Mouse (Mus musculus) c-Kit-positive CD71-positive TER-119-positive erythroid progenitor cells, embryonic 14.5 days (primary cell): ENCODE data around the gene Ttc8.
"Not testable (repeated sequence)": the region's sequence is repeated elsewhere in the genome, so short reads cannot be mapped to it uniquely, and the experiment has no call there.

Experiments
- DNase-seq: peaks from one replicate; pipeline ENCODE4 v3.0.0-alpha.2; 2013; ENCODE audit warnings: low spot score

Gene Ttc8

GRCm38 (mm10) chr12:98920194-98920991 lies at the start of gene Ttc8:
Gene Ttc8 (plus strand): TSS chr12:98920574.
- DNase-seq = peak; percentile 59

- DNase-seq = no peak
These were observed 47.5 kb upstream of the Ttc8 start for GRCm38 (mm10) chr12:98872836-98873235.

GRCm38 (mm10) chr12:98875216-98875615 lies 45.2 kb upstream of the Ttc8 start:
- DNase-seq = no peak

GRCm38 (mm10) chr12:98878693-98879092 lies 41.7 kb upstream of the Ttc8 start:
- DNase-seq = no peak

- DNase-seq = no peak
These were observed 38.6 kb upstream of the Ttc8 start for GRCm38 (mm10) chr12:98881796-98882195.

DNA sequence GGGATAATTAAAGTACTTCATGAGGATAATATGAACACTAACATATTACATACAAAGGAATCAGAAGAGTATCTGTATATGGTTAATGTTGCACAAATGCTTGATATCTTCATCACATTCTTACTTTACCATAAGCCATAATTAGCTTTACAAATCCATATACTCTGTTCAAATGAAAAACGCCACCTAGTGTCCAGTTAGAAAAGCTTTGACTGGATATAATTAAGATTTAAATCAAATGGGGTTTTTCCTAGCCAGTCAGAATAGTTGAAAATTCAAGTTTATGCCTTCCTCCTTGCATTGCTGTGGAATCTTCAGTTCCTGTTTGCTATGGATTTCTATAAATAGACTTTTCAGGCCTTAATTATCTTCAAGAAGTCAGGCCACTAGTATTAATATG lies 35.9 kb upstream of the Ttc8 start:
- peak; percentile 12 for DNase-seq

DNA sequence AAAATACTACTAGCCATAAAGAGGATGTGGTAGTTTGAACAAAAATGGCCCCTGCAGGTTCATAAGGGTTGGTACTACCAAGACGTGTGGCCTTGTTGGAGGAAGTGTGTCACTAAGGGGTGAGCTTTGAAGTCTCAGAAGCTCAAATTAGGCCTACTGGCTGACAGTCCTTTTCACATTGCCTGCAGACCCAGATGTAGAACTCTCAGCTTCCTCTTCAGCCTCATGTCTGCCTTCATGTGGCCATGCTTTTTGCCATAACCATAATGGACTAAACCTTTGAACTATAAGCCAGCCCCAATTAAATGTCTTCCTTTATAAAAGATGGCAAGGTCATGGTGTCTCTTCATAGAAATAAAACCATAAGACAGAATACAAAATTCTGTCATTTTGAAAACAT lies 23.6 kb upstream of the Ttc8 start:
- DNase-seq = no peak

DNA sequence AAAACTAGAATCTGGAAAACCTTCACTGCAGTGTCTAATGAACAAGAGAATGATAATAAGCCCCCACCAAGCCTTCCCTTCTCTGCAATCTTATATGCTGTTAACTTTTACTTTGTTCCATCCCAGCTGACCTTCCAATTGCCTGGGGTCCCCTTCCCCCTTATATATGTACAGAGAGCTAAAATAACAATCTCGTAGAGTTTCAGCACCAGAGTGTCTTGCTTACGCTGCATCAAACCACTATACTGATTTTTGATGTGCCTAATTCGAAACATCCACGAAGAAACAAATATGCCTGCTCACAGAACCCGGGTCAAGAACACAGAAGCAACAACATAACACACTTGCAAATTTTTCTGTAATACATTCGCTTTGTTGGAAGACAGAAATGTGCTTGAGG lies 20.7 kb upstream of the Ttc8 start:
- no peak for DNase-seq

DNA sequence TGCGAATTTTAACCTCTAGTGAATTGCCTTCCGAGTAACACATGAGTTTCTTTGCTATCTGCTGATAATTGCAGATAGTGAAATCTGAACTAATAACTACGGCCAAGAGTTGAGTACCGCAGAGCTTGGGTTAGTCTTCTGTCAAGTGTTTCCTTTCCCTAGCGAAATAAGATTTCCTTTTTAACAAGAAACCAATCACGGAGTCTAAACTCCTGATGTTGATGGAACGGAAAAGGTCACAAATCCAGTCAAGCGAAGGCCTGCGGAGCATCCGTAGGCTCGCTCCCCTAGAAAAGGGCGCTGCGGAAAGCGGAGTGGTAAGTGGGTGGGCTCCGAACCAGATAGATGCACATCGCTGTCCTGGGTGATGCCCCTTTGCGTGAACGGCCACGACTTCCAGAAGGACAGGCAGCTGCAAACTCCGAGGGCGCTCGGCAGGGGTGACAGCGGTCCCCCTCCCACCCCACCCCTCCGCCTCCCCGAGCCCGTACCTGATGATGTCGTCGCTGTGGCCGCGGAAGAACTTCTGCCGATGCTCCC lies 20.0 kb upstream of the Ttc8 start:
- DNase-seq = no peak

GRCm38 (mm10) chr12:98900881-98901801 lies 19.2 kb upstream of the Ttc8 start, which contains the start of gene Eml5:
Gene Eml5 (minus strand): TSS chr12:98901484.
- peak; percentile 70 for DNase-seq

DNA sequence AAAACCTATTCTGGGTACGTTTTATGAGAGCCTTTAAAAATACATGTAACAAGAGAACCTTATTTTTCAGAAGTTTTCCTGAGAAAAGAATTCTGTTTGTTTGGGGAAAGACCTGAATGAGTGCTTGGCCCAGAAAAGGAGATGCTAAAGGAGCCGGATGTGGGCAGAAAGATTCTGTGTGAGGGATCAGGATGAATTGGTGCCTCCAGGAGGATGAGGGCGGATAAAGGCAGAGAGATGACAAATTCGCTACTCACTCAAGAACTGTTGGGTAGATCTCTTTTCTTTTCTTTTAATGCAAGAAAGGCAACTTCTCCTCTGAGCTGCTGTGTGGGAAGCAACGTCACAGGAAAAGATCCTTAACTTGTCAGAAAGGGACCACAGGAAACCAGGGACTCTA lies 14.9 kb upstream of the Ttc8 start:
- no peak for DNase-seq

DNA sequence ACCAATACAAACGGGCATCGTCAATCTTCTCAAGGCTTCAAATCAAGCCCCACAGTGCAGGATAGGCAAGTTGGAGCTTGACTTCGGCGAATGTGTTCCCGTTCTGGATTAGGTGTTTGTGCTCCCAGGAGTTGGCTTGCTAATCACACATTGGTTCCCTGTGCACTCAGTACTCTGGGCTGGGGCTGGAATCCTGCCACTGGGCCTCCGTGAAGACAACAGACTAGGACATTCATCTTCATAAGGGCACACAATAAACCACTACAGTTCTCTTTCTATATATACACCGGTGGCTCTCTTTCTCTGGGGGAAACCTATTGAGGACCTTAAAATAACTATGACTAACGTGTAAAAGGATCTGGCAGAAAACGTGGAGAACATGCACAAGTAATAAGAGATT lies 10.3 kb upstream of the Ttc8 start:
- DNase-seq = no peak

GRCm38 (mm10) chr12:98931174-98931573 lies 10.8 kb downstream of the Ttc8 start:
- DNase-seq = no peak

- DNase-seq = no peak
These were observed 12.1 kb downstream of the Ttc8 start for GRCm38 (mm10) chr12:98932441-98932840.

GRCm38 (mm10) chr12:98932856-98933255 lies 12.5 kb downstream of the Ttc8 start:
- DNase-seq = no peak

GRCm38 (mm10) chr12:98951295-98951694 lies 30.9 kb downstream of the Ttc8 start:
- DNase-seq = not testable (repeated sequence)

DNA sequence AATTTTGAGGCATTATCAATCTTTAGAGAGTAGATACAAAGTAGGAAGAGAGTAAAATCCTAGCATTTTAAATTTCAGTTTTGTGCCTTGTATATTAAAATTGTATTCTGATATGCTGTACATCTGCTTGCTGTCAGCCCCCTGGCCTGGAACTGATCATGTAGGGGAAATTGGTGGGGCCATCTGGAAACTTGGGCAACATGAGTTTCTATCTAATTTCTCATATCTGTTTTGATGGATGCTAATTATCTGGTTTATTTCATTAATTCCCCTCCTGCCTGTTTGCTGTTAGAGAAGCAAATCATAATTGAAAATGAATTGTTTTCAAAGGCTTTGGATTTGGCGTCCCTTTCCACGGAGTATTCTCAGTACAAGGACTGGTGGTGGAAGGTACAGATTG lies 36.6 kb downstream of the Ttc8 start:
- no peak for DNase-seq

DNA sequence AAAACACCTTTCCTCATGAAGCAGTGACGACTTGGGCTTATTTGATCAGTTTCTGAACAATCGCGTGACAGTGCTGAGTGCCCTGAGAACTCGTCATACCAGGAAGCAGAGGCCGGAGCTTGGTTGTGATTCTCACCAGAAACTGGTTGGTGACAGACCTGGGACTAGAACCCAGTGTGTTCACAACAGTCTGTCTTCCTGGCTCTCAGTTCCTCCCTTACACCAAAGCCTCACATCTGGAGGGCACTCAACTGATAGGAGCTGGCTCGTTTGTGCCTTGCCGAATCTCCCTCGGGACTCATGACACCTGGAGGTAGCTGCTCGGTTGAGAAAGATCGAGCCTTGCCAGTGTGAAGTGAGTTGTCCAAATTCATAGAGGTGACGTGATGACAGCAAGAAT lies 37.1 kb downstream of the Ttc8 start:
- DNase-seq = no peak

DNA sequence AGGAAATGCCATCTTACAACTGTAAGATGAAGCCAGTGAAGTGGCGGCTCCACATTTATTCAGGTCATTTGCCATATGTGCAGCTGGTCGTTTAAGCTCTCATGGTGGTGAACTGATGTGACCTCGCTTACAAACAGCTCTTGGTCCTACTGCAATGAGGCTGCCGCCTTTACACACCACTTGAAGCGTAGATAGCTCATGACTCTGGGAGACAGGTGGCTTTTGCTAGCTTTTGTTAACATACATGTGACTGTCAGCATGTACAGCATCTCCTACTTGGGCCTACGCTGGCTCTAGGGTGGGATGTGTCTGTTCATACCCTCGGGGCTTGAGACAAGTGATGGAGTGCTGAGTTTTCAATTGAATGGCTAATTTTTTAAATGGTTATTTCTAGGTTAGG lies 40.6 kb downstream of the Ttc8 start:
- no peak for DNase-seq

- DNase-seq = no peak
These were observed 41.0 kb downstream of the Ttc8 start for GRCm38 (mm10) chr12:98961415-98961814.

GRCm38 (mm10) chr12:98965441-98966135 lies 45.2 kb downstream of the Ttc8 start:
- no peak for DNase-seq

DNA sequence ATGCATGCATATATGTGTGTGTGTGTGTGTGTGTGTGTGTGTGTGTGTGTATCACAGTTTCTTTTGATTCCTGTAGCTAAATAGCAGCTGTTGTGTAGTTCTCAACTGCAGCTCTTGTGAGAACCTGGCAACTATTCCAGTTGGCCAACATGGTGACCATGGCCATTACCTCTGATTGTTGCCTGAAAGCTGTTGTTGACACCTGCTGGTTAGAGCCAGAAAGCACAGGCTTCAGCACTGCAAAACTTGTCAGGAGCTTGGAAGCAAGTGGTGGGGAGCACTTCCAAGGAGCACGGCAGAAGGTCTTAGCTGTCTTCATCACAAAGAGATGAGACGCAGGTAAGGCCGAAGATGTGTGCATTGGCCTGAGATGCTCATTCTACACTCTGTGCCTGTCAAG lies 51.9 kb downstream of the Ttc8 start:
- no peak for DNase-seq
